Mouse (Mus musculus) embryo, embryonic 10 days (tissue): ENCODE results near the gene Kat7.

Source experiments
- DNase-seq: peaks from one replicate; pipeline ENCODE4 v3.0.0-alpha.2; 2015; ENCODE audit warnings: low spot score

The Kat7 gene

DNA sequence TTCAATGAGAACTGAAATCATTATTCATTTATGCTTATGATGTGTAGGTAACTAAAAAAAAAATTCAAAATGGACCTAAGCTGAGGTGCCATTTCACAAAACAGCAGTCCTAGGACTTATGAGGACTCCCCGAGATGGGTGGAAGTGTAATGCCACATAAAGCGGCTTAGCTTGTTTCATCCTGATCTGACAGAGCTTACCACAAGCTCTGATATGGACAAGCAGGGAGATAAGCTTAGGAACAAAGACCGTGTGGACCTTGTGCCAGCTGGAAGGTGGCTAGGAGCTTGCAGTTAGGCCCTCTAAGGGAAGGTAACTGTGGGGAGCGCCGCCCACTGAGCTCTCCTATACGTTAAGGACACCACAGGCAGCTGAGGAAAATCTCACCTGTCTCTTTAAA lies 34.0 kb downstream of the Kat7 start:
- DNase-seq = no peak

DNA sequence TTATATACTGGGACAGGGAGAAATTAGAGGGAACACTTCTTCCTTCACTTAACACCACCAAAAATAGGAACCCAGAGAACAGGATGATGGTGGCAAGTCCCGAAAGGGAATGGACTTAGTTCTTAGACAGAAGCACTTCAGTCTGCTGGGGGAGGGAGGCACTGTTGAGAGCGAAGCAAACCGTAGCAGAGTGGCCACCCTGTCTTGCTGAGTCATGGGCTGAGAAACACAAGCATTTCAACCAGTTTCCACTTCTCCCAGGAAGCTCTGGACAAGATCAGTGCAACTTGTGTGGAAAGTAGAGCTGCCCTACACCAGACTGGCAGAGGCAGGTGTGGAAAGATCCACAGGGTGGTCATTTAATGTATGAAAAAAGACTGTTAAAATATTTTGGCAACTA lies 35.4 kb downstream of the Kat7 start:
- DNase-seq = no peak

DNA sequence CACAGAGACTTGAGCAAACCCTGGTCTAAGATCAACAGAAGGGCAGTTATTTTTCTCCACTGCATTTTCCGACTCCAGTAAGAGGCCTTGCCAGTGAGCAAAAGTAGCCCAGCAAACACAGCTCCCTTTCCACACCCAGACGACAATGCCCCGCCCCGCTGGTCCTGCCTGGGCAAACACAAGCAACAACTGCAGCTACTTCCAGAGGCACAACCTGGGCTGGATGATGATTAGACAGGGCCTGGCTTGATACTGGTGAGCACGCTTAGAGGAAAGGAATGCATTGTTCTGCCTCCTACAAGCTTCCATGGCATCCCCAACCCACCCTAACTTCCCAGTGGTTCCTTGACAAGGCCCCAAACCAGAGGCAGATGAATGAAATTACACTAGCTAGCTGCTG lies 36.4 kb downstream of the Kat7 start:
- no peak for DNase-seq

DNA sequence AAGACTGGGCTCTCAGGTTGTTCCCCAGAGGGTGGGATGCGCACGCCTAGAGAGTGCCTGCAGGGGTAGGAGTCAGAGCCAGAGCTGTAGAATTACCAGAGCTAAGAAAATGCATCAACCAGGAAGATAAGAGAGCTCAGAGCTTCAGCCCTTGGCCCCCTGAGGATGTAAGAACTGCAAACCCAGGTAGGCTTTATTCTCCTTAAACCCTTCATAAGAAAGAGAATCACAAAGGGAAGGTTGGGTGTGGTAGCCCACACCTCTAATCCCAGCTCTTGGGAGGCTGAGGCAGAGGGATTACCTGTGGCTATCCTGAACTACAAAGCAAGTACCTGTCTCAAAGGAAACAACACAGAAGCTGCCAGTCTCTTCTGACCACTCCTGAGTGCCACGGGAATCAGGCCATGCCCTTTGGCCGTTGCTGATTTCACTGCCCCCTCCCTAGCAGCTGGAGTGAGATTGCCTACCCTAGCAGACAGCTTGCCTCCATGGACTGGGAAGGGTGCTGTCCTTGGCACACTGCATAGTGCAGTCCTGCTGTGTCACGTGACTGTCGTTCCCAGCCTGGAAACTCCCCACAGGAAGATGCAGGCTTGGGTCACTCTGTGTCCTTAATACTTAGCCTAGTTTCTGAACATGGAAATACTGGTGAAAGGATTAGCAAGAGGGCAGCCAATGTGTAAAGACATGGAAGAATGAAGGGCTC lies 43.4 kb downstream of the Kat7 start:
- DNase-seq = no peak

DNA sequence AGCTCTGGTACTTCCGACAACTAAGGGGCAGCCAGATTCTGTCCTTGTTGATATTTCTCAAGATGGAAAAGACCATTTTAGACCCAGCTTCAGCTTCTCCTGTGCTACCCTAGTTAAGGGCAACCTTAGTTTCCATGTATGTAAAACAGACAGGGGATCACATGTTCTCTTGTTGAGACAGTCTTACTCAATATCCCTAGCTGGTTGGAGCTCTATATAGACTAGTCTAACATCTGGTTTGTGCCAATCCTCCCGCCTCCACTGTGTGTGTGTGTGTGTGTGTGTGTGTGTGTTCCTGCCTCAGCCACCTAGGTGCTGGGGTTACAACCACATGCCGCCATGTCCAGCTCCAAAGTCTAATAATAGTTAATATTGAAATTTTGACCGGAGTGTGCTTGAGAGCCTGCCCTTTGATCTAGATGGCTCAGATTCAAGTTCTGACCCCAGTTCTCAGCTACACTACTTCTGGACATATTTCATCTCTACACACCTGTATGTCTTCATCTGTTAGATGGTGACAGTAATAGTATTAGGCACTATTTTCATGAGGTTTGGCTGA lies 45.5 kb downstream of the Kat7 start:
- no peak for DNase-seq

DNA sequence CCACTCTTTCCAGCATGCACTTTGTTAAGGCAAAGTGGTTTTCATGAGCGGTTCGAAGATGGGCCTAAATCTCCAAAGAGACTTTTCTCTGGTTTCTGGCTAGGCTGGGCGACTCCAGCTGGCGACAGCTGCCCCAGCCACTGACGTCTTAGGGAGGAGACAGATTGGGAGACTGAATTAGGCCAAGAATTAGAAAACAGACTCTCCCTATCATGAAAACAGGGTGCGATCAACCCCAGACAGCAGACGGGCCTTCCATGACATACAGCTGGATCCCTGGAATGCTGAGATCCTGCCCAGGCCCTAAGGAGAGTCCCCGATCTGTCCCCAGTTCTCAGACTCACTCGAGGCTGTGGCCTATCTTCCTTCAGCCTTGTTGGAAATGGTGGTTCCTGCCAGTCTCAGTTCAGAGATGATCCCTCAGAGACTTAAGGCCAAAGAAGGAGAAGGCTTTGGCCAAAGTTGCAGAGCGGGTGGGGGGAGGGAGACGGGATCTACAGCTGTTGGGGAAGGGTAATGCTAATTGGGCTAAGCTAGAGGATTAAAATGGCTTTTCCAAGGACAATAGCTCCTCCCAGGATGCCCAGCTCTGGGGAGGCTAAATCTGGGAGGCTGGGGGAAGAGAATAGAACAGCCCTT lies 46.1 kb downstream of the Kat7 start:
- no peak for DNase-seq

DNA sequence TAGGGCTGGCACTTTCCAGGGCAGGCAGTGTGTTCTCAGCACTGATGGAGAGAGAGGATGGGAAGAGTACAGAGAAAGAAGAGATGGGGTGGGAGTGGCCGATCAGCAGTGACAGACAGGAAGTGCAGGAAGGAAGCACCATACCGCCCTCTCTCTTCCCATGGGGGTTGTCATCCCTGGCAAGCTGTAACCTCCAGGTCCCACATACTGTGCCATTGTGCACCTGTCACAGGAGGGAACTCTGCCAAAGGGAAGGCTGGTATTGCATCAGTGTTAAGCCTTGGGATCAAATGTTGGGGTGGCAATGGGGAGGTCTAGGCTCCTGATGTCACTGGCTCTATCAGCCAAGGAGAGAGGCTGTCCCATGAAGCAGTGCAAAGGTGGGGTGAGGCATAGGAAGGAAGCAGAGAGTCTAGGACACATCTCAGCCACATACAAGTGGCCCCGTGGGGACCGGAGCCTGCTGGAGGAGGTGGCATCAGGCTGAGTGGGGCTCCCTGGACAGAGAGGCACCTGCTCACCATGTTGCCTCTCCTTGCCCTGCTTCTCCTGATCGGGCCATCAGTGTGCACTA lies 48.8 kb downstream of the Kat7 start, which contains the start of gene Tac4:
Gene Tac4, plus strand, starts transcription at position 352 of the 574 bp plus-strand sequence.
- DNase-seq = no peak

DNA sequence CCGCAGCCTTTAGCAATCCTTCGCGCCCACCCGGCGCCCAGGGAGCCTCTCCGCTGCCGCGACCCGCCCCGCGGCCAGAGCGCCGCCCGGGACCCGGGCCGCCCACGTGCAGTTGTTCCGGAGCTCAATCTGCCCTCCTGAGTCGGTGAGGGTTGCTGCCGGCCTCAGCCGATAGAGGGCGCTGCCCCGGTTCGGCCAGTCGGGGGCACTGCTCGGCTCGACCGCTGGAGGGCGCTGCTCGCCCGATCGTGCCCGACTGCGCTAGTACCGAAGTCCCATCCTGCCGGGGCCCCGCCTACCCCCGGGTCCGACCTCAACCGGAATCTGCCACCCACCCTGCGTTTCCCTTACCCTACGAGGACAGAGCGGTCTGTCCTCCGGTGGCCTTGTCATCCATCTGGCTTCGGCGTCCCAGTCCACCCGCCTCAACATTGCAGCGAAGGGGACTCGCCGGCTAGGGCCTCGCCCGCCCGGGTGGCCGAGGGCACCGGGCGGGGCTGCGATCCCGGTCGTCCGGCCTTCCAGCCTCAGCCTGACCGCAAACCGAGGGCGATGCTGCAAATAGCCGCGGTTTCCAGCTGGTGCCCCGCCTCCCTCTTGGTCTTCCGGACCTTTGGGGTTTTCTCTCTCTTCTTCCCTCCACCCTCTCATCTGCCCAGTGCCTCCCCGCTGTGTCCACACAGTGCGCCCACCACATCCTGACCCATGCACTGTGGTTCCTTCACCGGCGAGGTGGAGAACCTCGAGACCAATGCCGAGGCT lies 50.8 kb downstream of the Kat7 start:
- DNase-seq = peak; percentile 86

DNA sequence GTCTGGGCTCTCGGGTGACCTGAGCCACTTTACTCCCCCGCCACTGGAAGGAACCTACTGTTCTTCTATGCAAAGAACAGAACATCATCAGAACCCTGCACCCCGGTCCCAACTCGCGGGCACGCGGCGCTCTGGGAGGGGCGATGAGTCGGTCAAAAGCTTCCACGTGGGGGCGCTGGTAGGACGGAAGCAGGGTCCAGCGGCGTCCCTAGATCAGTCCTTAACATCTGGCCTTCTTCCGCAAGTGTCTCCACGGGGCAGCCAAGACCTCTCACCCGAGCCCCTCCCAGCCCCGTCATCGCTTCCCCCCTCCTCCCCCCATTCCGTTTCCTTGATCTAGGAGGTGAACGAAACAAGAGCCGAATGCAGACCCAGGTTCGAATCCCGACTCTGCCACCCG lies 51.6 kb downstream of the Kat7 start:
- peak; percentile 91 for DNase-seq

DNA sequence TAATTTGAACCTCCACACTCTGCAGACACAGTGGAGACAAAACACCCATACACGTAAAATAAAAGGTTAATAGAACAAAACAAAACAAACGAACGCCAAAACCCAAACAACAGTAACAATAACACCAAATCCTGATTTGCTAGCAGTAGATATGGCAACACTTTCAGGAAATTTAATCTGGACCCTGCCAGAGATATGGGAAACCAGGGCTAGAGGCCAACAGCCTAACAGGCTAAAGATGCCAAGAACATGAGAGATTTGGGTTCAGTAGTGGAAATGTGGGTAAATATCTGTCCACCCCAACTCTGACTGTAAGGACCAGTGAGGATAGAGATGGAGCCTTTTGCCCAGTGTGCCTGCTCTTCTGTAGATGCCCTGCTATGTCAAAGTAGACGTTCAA lies 52.1 kb downstream of the Kat7 start:
- no peak for DNase-seq

DNA sequence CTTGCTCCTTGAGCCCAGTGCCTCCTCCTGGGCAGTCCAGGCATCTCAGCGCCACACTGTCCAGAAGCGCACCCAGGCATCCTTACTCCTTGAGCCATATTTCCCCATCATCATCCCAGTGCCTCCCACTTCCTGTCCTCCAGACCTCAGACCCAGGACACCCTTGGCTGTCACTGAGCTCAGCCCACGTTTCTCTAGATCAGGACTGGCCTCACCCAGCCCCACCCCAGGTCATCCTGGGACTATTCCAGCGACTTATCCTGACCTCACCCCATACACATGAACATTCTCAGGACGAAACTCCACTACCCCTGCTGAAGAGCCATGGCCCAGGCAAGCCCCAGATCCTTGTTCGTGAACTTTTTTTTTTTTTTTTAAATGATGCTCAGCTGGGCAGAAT lies 54.3 kb downstream of the Kat7 start:
- no peak for DNase-seq

DNA sequence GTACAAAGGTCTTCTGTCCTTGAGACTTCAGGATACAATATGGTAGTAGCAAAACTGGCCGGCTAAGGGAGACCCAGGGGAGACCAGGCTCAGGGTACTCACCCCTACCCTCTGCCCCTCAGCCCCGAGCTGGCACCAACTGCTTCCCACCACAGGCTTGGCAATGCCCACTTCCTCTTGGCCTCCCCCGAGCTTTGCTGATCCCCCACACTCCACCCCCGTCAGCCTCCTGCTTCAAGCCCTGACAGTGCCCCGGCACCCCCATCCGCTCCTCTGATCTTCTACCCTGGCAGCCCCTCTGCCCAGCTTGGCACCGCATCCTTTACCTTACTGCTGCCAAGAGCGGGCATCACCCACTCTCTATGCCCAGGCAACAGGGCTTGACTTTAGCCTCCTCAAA lies 55.9 kb downstream of the Kat7 start:
- no peak for DNase-seq

DNA sequence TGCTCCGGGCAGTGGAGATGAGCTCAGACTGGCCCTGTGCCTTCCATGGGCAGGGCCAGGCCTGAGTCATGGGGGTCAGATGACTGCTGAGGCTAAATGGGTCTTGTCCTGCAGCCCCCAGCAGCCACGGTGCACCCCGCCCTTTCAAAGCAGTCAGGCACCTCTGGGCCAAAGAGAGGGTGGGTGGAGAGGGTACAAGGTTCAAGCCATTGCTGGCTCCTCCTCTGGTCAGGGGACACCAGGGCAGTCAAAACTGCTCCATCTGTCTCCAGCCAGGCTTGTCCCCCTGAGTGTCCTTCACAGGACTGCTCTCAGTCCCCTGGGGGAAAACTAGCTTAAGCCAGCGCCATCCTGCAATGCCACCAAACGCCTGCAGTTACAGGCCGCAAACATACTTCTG lies 57.9 kb downstream of the Kat7 start:
- DNase-seq = no peak

DNA sequence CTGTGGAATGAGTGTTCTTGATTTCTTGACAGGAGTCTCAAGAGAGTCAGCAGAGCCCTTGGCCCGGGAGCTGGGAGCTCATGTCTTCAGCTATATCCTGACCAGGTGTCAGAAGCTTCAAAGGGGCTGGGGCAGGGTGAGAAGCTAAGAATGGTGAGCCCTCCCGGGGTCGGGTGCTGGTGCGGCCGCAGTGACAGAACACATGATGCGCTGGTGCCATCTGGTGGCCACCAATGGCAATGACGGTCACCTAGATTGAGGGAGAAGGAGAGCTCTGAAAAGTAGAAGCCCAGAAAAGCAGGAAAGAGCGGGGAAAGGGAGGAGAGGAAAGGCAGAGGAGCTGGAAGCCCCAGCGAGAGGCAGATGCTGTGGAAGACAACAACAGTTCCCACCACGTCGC lies 58.8 kb downstream of the Kat7 start:
- peak; percentile 94 for DNase-seq

DNA sequence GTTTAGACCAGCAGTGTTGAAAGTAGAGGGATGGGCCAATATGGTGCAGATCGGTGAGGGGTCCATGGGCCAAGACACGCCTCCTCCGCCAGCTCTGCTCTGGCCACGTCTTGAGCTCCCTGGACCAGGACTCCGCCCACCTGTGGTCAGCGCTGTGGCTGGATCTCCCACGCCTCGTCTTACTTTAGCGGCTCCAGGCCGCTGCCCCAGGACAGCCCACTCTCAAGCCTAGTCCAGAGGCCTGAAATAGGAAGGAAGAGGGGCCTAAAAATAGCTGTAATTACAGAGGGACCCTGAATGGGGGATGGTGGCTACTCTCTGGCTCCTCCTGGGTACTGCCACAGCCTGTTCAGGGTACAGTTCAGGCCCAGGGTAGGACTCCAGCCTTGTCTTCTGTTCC lies 59.9 kb downstream of the Kat7 start:
- peak; percentile 27 for DNase-seq

DNA sequence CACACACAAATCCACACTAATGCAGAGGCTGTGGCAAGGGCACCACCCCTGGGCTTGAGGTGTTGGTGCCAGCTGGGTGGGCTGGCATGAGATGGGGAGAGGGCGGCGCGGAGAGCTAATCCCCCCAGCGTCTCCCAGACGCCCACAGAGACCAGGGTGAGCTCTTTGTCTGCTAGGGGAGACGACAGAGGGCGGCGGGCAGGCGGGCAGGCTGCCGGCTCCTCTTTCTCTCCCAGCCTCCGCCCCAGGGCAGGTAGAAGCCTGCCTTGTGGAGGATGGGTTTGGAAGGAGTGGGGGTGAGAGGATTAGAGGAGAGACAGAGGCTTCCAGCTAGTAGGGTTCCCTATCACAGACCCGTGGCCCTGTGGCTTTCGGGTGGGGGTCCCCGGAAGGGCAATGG lies 63.0 kb downstream of the Kat7 start:
- DNase-seq = no peak

DNA sequence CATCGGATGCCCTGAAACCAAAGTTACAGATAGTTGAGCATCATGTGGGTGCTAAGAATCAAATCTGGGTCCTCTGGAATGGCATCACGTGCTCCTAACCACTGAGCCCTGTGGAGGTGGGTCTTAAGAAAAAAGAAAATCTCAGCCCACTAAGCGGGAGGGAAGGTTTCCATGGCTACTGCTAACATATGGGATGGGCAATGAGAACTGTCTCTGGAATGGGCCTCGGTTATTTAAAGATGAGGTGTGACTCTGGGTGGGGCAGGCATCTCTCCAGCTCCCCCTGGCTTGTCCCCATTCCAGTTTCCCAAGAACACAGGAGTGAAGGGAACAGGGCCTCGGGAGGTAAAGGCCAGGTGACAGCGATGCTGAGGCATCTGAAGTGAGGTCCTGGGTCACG lies 64.6 kb downstream of the Kat7 start:
- no peak for DNase-seq

DNA sequence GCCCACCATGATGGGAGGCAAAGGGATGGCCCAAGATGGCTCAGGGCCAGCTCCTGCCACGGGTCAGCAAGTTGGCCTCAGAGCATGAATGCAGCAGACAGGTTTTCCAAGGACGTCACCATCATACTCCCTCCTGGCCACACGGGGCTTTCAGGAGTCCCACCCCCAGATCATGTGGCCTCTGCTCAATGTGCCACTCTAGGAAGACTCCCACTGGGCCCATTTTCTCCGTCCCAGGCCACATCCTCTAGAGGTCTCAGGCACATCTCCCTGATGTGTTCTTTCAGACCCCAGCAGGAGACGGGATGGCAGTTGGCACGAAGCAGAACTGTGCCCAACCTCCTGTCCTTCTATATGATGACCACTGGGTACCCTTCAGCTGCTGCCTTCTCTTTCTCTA lies 67.4 kb downstream of the Kat7 start:
- DNase-seq = no peak

DNA sequence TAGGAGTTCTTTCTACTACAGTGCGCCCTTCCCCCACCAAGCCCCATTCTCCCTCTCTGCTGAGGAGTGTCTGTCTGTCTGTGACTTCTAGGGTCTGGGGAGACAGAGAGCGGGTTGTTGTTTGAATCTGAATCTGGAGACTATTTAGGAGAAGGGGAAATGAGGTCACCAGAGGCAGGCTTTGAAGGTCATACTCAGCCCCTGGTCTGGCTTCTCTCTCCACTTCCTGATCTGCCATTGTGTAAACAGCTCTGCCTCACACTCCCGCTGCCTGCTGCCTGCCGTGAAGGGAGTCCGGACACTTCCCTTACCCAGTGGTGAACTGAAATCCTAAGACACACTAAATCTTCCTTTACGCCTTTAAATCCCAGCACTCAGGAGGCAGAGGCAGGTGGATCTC lies 71.6 kb downstream of the Kat7 start:
- peak; percentile 47 for DNase-seq

DNA sequence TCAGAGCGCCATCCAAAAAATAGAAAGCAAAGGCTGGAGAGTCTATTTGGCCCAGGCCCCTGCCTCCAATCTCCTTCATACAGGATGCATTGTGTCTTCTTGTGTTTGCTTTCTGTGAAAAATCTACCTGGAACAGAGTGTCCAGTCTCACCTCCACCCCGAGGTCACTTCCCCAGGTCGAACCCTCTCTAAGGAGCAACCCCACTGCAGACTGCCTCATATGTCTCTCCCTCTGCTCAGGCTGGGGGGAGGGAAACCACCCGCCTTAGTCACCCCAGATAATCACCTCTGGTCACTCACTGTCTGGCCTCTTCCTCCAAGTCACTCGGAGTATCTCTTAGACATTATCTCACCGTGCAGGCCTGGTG lies 77.7 kb downstream of the Kat7 start:
- DNase-seq = no peak

DNA sequence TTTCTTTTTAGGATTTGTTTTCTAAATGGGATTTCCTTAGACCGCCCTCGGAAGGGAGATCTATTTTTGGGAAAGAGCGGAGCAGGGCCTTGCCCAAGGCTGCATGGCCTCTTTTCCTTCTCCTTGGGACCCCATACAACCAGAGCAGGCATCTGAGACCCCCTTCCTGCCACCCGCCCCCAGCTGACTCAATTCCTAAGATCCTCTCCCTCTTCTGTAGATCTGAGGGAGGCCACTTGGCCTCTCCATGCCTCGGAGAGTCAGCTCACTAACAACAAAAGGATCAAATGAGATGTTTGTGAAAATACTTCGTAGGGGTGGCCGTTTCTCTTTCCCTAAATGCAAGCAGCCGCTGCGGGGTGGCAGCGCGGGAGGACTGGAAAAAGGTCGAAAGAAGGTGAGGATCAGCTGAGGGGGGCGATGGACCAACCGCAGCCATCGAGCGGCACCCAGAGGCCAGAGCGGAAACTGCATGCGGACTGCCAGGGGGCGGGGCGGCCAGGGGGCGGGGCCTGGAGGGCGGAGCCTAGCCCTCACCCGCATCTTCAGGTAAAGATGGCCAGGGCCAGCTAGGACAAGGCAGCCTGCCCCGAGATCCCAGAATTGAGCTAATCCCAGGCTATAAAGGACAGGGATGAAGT lies 78.2 kb downstream of the Kat7 start:
- DNase-seq = peak; percentile 83

DNA sequence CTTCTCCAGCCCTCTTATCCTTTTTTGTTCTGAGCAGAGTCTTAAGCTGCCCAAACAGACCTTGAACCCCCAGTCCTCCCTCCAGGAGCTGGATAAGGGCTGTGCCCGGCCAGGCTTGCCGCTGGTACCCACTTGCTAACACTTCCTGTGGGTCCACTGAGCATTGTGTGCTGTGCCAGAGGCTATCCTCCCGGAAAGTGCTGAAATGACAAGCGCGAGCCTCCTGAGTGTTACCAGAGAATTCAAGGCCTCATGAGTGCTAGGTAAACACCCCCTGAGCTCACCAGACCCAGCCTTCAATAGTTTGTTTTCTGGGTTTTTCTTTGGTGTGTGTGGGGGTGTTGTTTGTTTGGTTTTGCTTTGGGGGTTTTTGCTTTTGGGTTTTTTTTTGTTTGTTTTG lies 82.6 kb downstream of the Kat7 start:
- peak; percentile 35 for DNase-seq
